Mouse (Mus musculus): Measurements from ENCODE around the gene Tmem216.

DNA sequence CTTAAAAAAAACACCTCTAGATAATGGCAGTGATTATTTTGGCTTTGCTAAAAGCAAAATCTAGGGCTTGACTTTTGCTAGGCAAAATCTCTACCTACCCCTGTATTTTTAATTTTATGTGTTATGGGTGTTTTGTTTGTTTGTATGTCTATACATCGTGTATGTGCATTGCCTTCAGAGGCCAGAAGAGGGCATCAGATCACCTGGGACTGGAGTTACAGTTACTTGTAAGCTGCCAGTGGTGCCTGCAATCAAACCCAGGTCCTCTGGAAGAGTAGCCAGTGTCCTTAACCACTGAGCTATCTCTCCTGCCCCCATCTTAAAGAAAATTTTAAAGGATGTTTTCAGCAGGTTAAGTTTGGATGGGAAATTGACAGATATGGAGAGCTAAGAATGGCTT lies 26.0 kb downstream of the Tmem216 start:
- TF ChIP-seq CTCF (conservative IDR thresholded peaks at IDR 0.05; ENCODE audit: insufficient read depth, insufficient read length, low read depth, low read length) (peak; percentile 20; the same call in 1 of the 2 replicates), POLR2A (IDR thresholded peaks at IDR 0.05; ENCODE audit: low read depth, low read length) (no peak)

Data from kidney, adult 2 months (tissue).